Comparison of ENCODE assay signal across 8 mouse cellular contexts in the genomic region with DNA sequence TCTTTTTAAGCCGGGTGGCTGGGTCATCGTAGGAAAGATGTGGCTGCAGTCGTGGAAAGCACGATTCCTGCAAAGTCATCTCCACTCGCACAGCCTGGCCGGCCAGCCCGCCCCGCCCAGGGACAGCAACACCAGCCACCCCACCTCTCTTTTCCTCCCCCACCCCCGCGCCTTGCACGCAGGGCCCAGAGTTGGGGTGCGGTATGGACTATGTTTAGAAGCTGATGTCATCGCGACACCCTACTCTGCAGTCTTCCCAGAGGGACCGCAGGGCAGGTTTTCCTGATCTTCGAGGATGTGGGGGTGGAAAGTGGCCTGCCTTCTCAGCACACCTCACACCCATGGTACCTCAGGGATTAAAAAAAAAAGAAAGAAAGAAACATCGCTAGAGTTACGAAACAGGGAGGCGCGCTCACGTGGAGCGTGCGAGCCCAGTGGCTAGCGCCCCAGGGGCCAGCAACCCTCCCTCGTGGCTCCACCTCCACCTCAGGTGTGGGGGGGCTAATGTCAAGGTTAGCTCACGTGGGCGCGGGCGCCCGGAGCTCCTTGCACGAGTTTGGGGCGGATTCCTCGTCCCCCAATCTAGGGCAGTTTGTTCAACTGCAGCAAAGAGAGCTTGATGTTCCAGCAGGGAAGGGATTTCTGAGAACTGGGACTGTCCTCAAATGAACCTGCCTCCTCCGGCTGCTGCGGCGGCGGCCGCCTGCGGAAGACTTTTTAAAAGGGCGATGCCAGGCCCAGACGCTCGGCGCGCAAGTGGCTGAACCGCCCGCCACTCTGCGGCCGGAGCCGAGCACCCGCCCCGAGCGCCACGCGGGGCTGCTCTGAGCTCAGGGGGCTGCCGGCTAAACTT. TPM values are rescaled to one million over a fixed set of nuclear protein-coding genes. Genes with fewer than 3 reads are reported as not detected.
DNase-seq lines count a peak whose midpoint lies in the region; ATAC-seq and TF ChIP-seq lines count a peak whose summit lies in the region.

No protein-coding gene starts in this region.

- H3K36me3 ChIP-seq in ES-Bruce4 (ENCODE audit: control insufficient read depth, insufficient read depth, low read length, poor library complexity, severe bottlenecking): no peaks in the 10 kb centered on the region
- H3K36me3 ChIP-seq in forebrain, embryonic 16.5 days (ENCODE audit: control insufficient read depth, insufficient read depth): no peaks in the 10 kb centered on the region
- H3K36me3 ChIP-seq in neural tube, embryonic 14.5 days (ENCODE audit: control insufficient read depth, insufficient read depth, low read length): no peaks in the 10 kb centered on the region
- no peaks in the 10 kb centered on the region for H3K36me3 ChIP-seq in testis, adult 2 months (ENCODE audit: control insufficient read depth, insufficient read depth, low read length)

- H3K4me3 ChIP-seq in ES-Bruce4 (ENCODE audit: low read depth, low read length): peak overlapping the region; percentile 69
- H3K4me3 ChIP-seq in forebrain, embryonic 16.5 days (replicated peaks; ENCODE audit: low read length): peak overlapping the region; percentile 44
- H3K4me3 ChIP-seq in layer of hippocampus, adult 2 months: peak overlapping the region; percentile 68
- H3K4me3 ChIP-seq in lung, adult 2 months (replicated peaks; ENCODE audit: extremely low read depth, low read depth, low read length): peak overlapping the region; percentile 71
- H3K4me3 ChIP-seq in neural tube, embryonic 14.5 days (ENCODE audit: low read depth, low read length): peak overlapping the region; percentile 32
- peak overlapping the region; percentile 77 for H3K4me3 ChIP-seq in testis, adult 2 months (ENCODE audit: control insufficient read depth, low read depth, low read length)

- peak overlapping the region; percentile 99 for H3K4me2 ChIP-seq in forebrain, embryonic 16.5 days (ENCODE audit: low read length)
- H3K4me2 ChIP-seq in neural tube, embryonic 14.5 days (ENCODE audit: low read depth, low read length): peak overlapping the region; percentile 97

- ATAC-seq in forebrain, embryonic 16.5 days: peak; percentile 49
- ATAC-seq in neural tube, embryonic 14.5 days (ENCODE audit: low read depth): peak; percentile 47; the same call in 1 of the 2 replicates

- H3K9me3 ChIP-seq in ES-Bruce4 (replicated peaks; ENCODE audit: control insufficient read depth, insufficient read depth, low read length, poor library complexity, severe bottlenecking): no peaks in the 10 kb centered on the region
- no peaks in the 10 kb centered on the region for H3K9me3 ChIP-seq in forebrain, embryonic 16.5 days (ENCODE audit: control insufficient read depth, low read length)
- H3K9me3 ChIP-seq in neural tube, embryonic 14.5 days (ENCODE audit: control insufficient read depth, low read length): no peaks in the 10 kb centered on the region

- intact Hi-C loops in heart, postnatal 25 days (cut with DNase I): loop anchor here (1.0 to 2.0 kb wide), 2 partner anchors 78 to 219 kb away; no protein-coding TSS in a partner anchor

- H3K27ac ChIP-seq in ES-Bruce4 (ENCODE audit: insufficient read depth, low read length): peak overlapping the region; percentile 99
- H3K27ac ChIP-seq in forebrain, embryonic 16.5 days (ENCODE audit: low read length): no peak overlapping the region
- peak overlapping the region; percentile 99 for H3K27ac ChIP-seq in layer of hippocampus, adult 2 months
- no peak overlapping the region for H3K27ac ChIP-seq in neural tube, embryonic 14.5 days (ENCODE audit: low read depth, low read length)
- peak overlapping the region; percentile 84 for H3K27ac ChIP-seq in testis, adult 2 months (ENCODE audit: control insufficient read depth, insufficient read depth, low read depth, low read length)

- no peaks in the 10 kb centered on the region for H3K27me3 ChIP-seq in ES-Bruce4 (ENCODE audit: control insufficient read depth, insufficient read depth, low read length, poor library complexity, severe bottlenecking)
- peaks cover 25% of the 10 kb centered on the region for H3K27me3 ChIP-seq in forebrain, embryonic 16.5 days (replicated peaks; ENCODE audit: control insufficient read depth, insufficient read depth, low read length)
- H3K27me3 ChIP-seq in neural tube, embryonic 14.5 days (ENCODE audit: control insufficient read depth, insufficient read depth, low read length): peaks cover 18% of the 10 kb centered on the region
- H3K27me3 ChIP-seq in testis, adult 2 months (ENCODE audit: control insufficient read depth, insufficient read depth, low read length): peaks cover 3% of the 10 kb centered on the region; the same call in 1 of the 2 replicates

- peak; percentile 88 for TF ChIP-seq EP300 in ES-Bruce4 (IDR thresholded peaks at IDR 0.05; ENCODE audit: insufficient read depth, low read depth, low read length)

- peak overlapping the region; percentile 77 for H3K9ac ChIP-seq in ES-Bruce4 (ENCODE audit: low read depth, poor library complexity, severe bottlenecking)
- H3K9ac ChIP-seq in forebrain, embryonic 16.5 days (replicated peaks; ENCODE audit: low read depth, low read length): peak overlapping the region; percentile 48
- H3K9ac ChIP-seq in neural tube, embryonic 14.5 days (replicated peaks; ENCODE audit: low read depth, low read length): peak overlapping the region; percentile 46

- no peak for TF ChIP-seq CTCF in ES-Bruce4 (IDR thresholded peaks at IDR 0.05; ENCODE audit: low read depth, low read length)
- TF ChIP-seq CTCF in layer of hippocampus, adult 2 months (conservative IDR thresholded peaks at IDR 0.05): peak; percentile 42
- TF ChIP-seq CTCF in lung, adult 2 months (IDR thresholded peaks at IDR 0.05; ENCODE audit: insufficient read depth, low read length): no peak
- no peak for TF ChIP-seq CTCF in testis, adult 2 months (IDR thresholded peaks at IDR 0.05; ENCODE audit: control insufficient read depth, insufficient read depth, insufficient replicate concordance, low read depth, low read length)

- DNase-seq in cerebellum, adult 11-12 months: peak; percentile 94
- DNase-seq in heart, postnatal 25 days (ENCODE audit: low spot score): peak; percentile 92
- DNase-seq in layer of hippocampus, adult 2 months (ENCODE audit: low spot score in 2 of 2): peak; percentile 80 to 88
- DNase-seq in lung, adult 2 months: peak; percentile 93

- peak; percentile 9 for TF ChIP-seq POLR2A in ES-Bruce4 (IDR thresholded peaks at IDR 0.05; ENCODE audit: insufficient read depth, low read length)
- 0 out of 2 replicates have a peak, but pooled peaks have one; percentile 76 for TF ChIP-seq POLR2A in lung, adult 2 months (IDR thresholded peaks at IDR 0.05; ENCODE audit: borderline replicate concordance, extremely low read depth, low read depth, low read length)
- no peak for TF ChIP-seq POLR2A in testis, adult 2 months (IDR thresholded peaks at IDR 0.05; ENCODE audit: control insufficient read depth, low read depth, low read length)

- WGBS in forebrain, embryonic 16.5 days: 1% methylated on average over 55 of the region's 55 CpGs
- under 1% methylated on average over 54 of the region's 55 CpGs for WGBS in lung, adult 2 months
- under 1% methylated on average over 54 of the region's 55 CpGs for WGBS in neural tube, embryonic 14.5 days

- H3K4me1 ChIP-seq in ES-Bruce4 (ENCODE audit: control insufficient read depth, insufficient read depth, low read length): peaks cover 3% of the 10 kb centered on the region
- H3K4me1 ChIP-seq in forebrain, embryonic 16.5 days (replicated peaks; ENCODE audit: control insufficient read depth, insufficient read depth, low read length): peaks cover 34% of the 10 kb centered on the region
- H3K4me1 ChIP-seq in lung, adult 2 months (ENCODE audit: control insufficient read depth, insufficient read depth, low read length): peaks cover 25% of the 10 kb centered on the region
- H3K4me1 ChIP-seq in neural tube, embryonic 14.5 days (ENCODE audit: control insufficient read depth, insufficient read depth, low read length): peaks cover 20% of the 10 kb centered on the region
- H3K4me1 ChIP-seq in testis, adult 2 months (ENCODE audit: control insufficient read depth, insufficient read depth, low read length): peaks cover 21% of the 10 kb centered on the region

RNA-seq across cellular contexts. Expression of gene Klf9, which starts 5.5 kb away (rescaled TPM):
- polyA plus RNA-seq in ES-Bruce4 (2011; ENCODE audit: insufficient read depth, insufficient read length, low read depth, missing spikeins): 73.8 and 77.1 TPM in 2 replicates
- polyA plus RNA-seq in forebrain, embryonic 16.5 days (2015; fragmentation: Nextera tagmentation; extraction: Ambion mirVana): 2.2 and 2.6 TPM in 2 replicates
- total RNA-seq in heart, postnatal 25 days (2021): 100 to 1,000 TPM; 101 to 130 TPM
- total RNA-seq in layer of hippocampus, adult 2 months (2021): 100 to 1,000 TPM; 176 to 178 TPM
- 46.9 and 97.8 TPM in 2 replicates for polyA plus RNA-seq in lung, adult 2 months (2012; rRNA removed)
- polyA plus RNA-seq in neural tube, embryonic 14.5 days (2014; fragmentation: Nextera tagmentation; extraction: Ambion mirVana): 2.2 and 2.8 TPM in 2 replicates
- polyA plus RNA-seq in testis, adult 2 months (2012; rRNA removed): 19.7 and 21.4 TPM in 2 replicates

Comparison
In these comparisons a context has a peak if more than half of its experiments do, and no peak if none do; other contexts are left out.
1. H3K27ac ChIP-seq: peak in ES-Bruce4 (single experiment), layer of hippocampus, adult 2 months (single experiment) and testis, adult 2 months (single experiment); none in forebrain, embryonic 16.5 days (single experiment) and neural tube, embryonic 14.5 days (single experiment).
2. Peak in every context shown above with its lines, with median percentiles within 50 percentile points of each other: H3K4me3 ChIP-seq, H3K9ac ChIP-seq and DNase-seq.